Mouse (Mus musculus) kidney, postnatal 0 days (tissue): ENCODE measurements around the gene Rabepk. TPM values are rescaled to one million over a fixed set of nuclear protein-coding genes. Genes with fewer than 3 reads are reported as not detected.

Experiments
- ATAC-seq: fragments of 200-750 bp; cut with Nextera tagmentation; replicated peaks from 2 replicates; pipeline ENCODE4 v1.8.0; 2017; ENCODE audit warnings: low read depth, moderate number of reproducible peaks, moderate TSS enrichment, moderate library complexity; ENCODE audit not compliant: low FRiP score
- DNase-seq: peaks from one replicate; pipeline ENCODE4 v3.0.0-alpha.2; 2016; ENCODE audit warnings: low spot score
- H3K27ac ChIP-seq: fragments of 300-500 bp; sonication (generic); 2 replicates; pipeline ENCODE4 v1.5.1; 2014; ENCODE audit warnings: mild to moderate bottlenecking
- H3K27me3 ChIP-seq: fragments of 300-500 bp; sonication (generic); 2 replicates; pipeline ENCODE4 v1.6.1; 2014; ENCODE audit warnings: low read length, mixed read lengths; ENCODE audit not compliant: insufficient read depth
- H3K36me3 ChIP-seq: fragments of 300-500 bp; sonication (generic); 2 replicates; pipeline ENCODE4 v1.6.1; 2014; ENCODE audit warnings: low read length, mixed read lengths; ENCODE audit not compliant: insufficient read depth
- H3K4me1 ChIP-seq: fragments of 300-500 bp; sonication (generic); replicated peaks from 2 replicates; pipeline ENCODE4 v1.6.1; 2014; ENCODE audit warnings: antibody characterized with exemption, low read length, mixed read lengths; ENCODE audit not compliant: insufficient read depth
- H3K4me2 ChIP-seq: fragments of 300-500 bp; sonication (generic); 2 replicates; pipeline ENCODE4 v1.6.1; 2014; ENCODE audit warnings: mild to moderate bottlenecking, low read length, moderate library complexity, mixed read lengths
- H3K4me3 ChIP-seq: fragments of 300-500 bp; sonication (generic); replicated peaks from 2 replicates; pipeline ENCODE4 v1.5.1; 2014; ENCODE audit warnings: low read depth, low read length
- H3K9ac ChIP-seq: fragments of 300-500 bp; sonication (generic); 2 replicates; pipeline ENCODE4 v1.6.1; 2014; ENCODE audit warnings: low read depth, low read length
- H3K9me3 ChIP-seq: fragments of 300-500 bp; sonication (generic); replicated peaks from 2 replicates; pipeline ENCODE4 v1.6.1; 2016; ENCODE audit warnings: low read length, inconsistent platforms, mixed read lengths
- CTCF ChIP-seq: IDR thresholded peaks from 2 replicates; pipeline ENCODE4 v1.5.1; 2016; ENCODE audit warnings: antibody characterized with exemption, low read depth, mild to moderate bottlenecking, moderate library complexity
- WGBS: fragments of 180-500 bp; shearing (Covaris S2); extraction: QIAGEN DNeasy Blood & Tissue Kit; methylation state at CpG from one replicate; pipeline ENCODE4 v1.1.7; 2014; 5-methylcytosine and 5-hydroxymethylcytosine counted together
- polyA plus RNA-seq: library from polyadenylated mRNA; unstranded; fragments of >200 nt; fragmentation: Nextera tagmentation; extraction: Ambion mirVana; gene quantifications from 2 replicates; pipeline ENCODE4 v1.2.1, GENCODE M21; 2015

The Rabepk gene
- polyA plus RNA-seq, 1 experiment from 2014 or later, result 33.3 TPM

DNA sequence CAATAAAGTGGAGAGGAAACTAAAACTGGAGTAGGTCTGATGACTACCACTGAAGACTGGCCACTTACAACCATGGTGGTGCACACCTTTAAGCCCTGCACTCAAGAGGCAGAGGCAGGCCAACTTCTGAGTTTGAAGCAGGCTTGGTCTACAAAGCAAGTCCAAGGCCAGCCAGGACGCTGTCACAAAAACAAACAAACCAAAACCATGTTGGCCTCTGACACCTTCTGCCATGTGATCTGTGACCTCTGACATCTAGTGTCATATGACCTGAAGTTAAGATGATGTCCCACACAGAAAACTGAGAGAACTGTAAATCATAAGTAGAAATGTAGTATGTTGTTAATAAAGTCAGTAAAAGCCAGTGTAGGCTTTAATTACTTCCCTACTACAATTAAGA is 61.8 kb downstream of the Rabepk start:
- ATAC-seq (no peak), DNase-seq (no peak)
- Histone ChIP-seq H3K9ac (no peak overlapping the region), H3K4me3 (no peak overlapping the region), H3K9me3 (no peaks in the 10 kb centered on the region), H3K27ac (no peak overlapping the region), H3K27me3 (no peaks in the 10 kb centered on the region), H3K4me1 (no peaks in the 10 kb centered on the region), H3K4me2 (no peak overlapping the region), H3K36me3 (no peaks in the 10 kb centered on the region)
- TF ChIP-seq CTCF, result no peak
- 57% methylated on average over 1 of the region's 1 CpGs for WGBS

DNA sequence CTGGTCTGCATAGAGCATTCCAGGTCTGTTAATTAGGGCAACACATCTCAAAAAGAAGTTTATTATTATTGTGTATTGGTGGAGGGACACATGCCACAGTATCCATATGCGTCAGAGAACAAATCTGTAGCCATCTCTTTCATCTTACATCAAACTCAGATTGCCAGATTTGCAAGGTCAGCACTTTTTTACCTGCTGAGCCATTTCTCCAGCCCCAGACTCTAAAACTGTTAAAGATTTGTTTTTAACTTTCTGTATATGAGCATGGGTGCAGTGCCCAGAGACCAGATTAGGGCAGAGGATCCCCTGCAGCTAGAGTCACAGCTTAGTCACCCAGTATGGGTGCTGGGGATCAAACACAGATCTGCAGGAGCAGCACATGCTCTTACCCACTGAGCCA is 63.1 kb downstream of the Rabepk start:
- 92% methylated on average over 1 of the region's 1 CpGs for WGBS
- no peak overlapping the region for H3K4me3 ChIP-seq
- TF ChIP-seq CTCF, result no peak
- H3K36me3 ChIP-seq, result no peaks in the 10 kb centered on the region
- H3K27ac ChIP-seq, result no peak overlapping the region
- no peak overlapping the region for H3K4me2 ChIP-seq
- ATAC-seq (no peak), DNase-seq (no peak)
- H3K27me3 ChIP-seq, result no peaks in the 10 kb centered on the region
- no peaks in the 10 kb centered on the region for H3K4me1 ChIP-seq
- no peak overlapping the region for H3K9ac ChIP-seq
- no peaks in the 10 kb centered on the region for H3K9me3 ChIP-seq

Other genes with a start within 250 kb of the Rabepk start
- gene Gapvd1, start 44.7 kb downstream of the Rabepk start, polyA plus RNA-seq, result 56.6 and 58.7 TPM in 2 replicates
- 688 and 780 TPM in 2 replicates for gene Hspa5, start 27.9 kb downstream of the Rabepk start, polyA plus RNA-seq
- gene Fbxw2, start 26.4 kb upstream of the Rabepk start, polyA plus RNA-seq, result 61.0 and 65.8 TPM in 2 replicates
- gene Gm34653, start 33.1 kb upstream of the Rabepk start, polyA plus RNA-seq, result not detected in 2 replicates
- 19.0 and 19.3 TPM in 2 replicates for gene Cutal, start 74.5 kb upstream of the Rabepk start, polyA plus RNA-seq
- gene Psmd5, start 75.1 kb upstream of the Rabepk start, polyA plus RNA-seq, result 92.0 and 104 TPM in 2 replicates
- gene Phf19, start 114.1 kb upstream of the Rabepk start, polyA plus RNA-seq, result 6.8 and 8.7 TPM in 2 replicates
- gene Traf1, start 161.9 kb upstream of the Rabepk start, polyA plus RNA-seq, result 18.6 and 20.6 TPM in 2 replicates